Mouse (Mus musculus) hindbrain, embryonic 15.5 days (tissue): Measurements from ENCODE around the gene Rtn4rl2. TPM values are rescaled to one million over a fixed set of nuclear protein-coding genes. Genes with fewer than 3 reads are reported as not detected.
A peak's percentile ranks its signal among the peaks of the same experiment; 100 is the strongest.
"Not testable (repeated sequence)": the region's sequence is repeated elsewhere in the genome, so short reads cannot be mapped to it uniquely, and the experiment has no call there.

ENCODE experiments used
- ATAC-seq: fragments of 200-750 bp; cut with Nextera tagmentation; 2 replicates; pipeline ENCODE4 v1.8.0; 2017; ENCODE audit warnings: low read depth, moderate number of reproducible peaks, moderate TSS enrichment; ENCODE audit not compliant: low FRiP score
- H3K27ac ChIP-seq: fragments of 300-500 bp; sonication (generic); replicated peaks from 2 replicates; pipeline ENCODE4 v1.5.1; 2015; ENCODE audit warnings: mild to moderate bottlenecking, inconsistent platforms
- H3K27me3 ChIP-seq: fragments of 300-500 bp; sonication (generic); 2 replicates; pipeline ENCODE4 v1.6.1; 2015; ENCODE audit warnings: control low read depth, inconsistent platforms
- H3K36me3 ChIP-seq: fragments of 300-500 bp; sonication (generic); 2 replicates; pipeline ENCODE4 v1.6.1; 2015; ENCODE audit warnings: control low read depth, inconsistent platforms
- H3K4me1 ChIP-seq: fragments of 300-500 bp; sonication (generic); replicated peaks from 2 replicates; pipeline ENCODE4 v1.6.1; 2015; ENCODE audit warnings: control low read depth, inconsistent platforms
- H3K4me2 ChIP-seq: fragments of 300-500 bp; sonication (generic); 2 replicates; pipeline ENCODE4 v1.6.1; 2015; ENCODE audit warnings: moderate library complexity, mild to moderate bottlenecking, inconsistent platforms
- H3K4me3 ChIP-seq: fragments of 300-500 bp; sonication (generic); 2 replicates; pipeline ENCODE4 v1.5.1; 2015; ENCODE audit warnings: mild to moderate bottlenecking, inconsistent platforms
- H3K9ac ChIP-seq: fragments of 300-500 bp; sonication (generic); 2 replicates; pipeline ENCODE4 v1.6.1; 2015; ENCODE audit warnings: inconsistent platforms
- H3K9me3 ChIP-seq: fragments of 300-500 bp; sonication (generic); 2 replicates; pipeline ENCODE4 v1.6.1; 2016; ENCODE audit warnings: control low read depth, inconsistent platforms
- WGBS: fragments of 180-500 bp; shearing (Covaris S2); methylation state at CpG from one replicate; pipeline ENCODE4 v1.1.7; 2015; 5-methylcytosine and 5-hydroxymethylcytosine counted together
- polyA plus RNA-seq: library from polyadenylated mRNA; unstranded; fragments of >200 nt; fragmentation: Nextera tagmentation; extraction: Ambion mirVana; gene quantifications from 2 replicates; pipeline ENCODE4 v1.2.1, GENCODE M21; 2015

Gene Rtn4rl2
- polyA plus RNA-seq: 5.0 and 6.2 TPM in 2 replicates

DNA sequence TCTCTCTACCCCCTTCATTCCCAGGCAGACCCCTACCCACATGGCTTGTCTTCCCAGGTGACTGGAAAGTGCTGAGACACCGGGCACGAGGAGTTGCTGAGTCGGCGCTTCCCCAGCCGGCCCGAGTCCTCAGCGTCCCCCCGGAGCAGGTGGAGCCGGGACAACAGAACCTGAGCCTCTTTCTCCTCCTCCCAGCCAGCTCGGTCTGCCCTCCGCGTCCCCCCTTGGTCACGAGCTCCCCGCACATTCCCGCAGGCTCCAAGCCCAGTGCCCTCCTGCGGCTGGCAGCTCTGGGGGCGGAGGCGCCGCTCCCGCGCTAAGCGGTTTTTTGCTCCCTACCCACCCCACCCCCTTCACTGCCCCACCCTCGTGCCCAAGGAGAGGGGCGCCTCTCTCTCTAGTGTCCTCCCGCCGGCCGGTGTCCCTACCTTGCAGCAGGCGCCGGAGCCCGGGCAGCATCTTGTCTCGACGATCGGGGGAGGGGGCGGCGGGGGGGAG is at the start of gene Rtn4rl2:
TSS of gene Rtn4rl2 (minus strand) at position 477 of the 498 bp plus-strand sequence.
- Histone ChIP-seq H3K36me3 (no peaks in the 10 kb centered on the region), H3K4me1 (peaks cover 44% of the 10 kb centered on the region), H3K9ac (peak within 1 kb of the TSS; percentile 51), H3K4me2 (peak within 1 kb of the TSS; percentile 84), H3K27ac (peak within 1 kb of the TSS; percentile 32; the same call in 1 of the 2 replicates), H3K4me3 (peak within 1 kb of the TSS; percentile 81), H3K27me3 (peaks cover 66% of the 10 kb centered on the region), H3K9me3 (no peaks in the 10 kb centered on the region)
- WGBS: under 1% methylated on average over 34 of the region's 35 CpGs
- ATAC-seq: 0 out of 2 replicates have a peak, but pooled peaks have one; percentile 7

GRCm38 (mm10) chr2:84935065-84935464 is 48.6 kb upstream of the Rtn4rl2 start:
- WGBS: 69% methylated on average over 5 of the region's 5 CpGs
- ATAC-seq: no peak
- H3K27me3 ChIP-seq: no peaks in the 10 kb centered on the region

GRCm38 (mm10) chr2:84934649-84935007 is 48.1 kb upstream of the Rtn4rl2 start:
- 42% methylated on average over 4 of the region's 4 CpGs for WGBS
- no peak overlapping the region for H3K27ac ChIP-seq
- no peak overlapping the region for H3K4me2 ChIP-seq
- no peaks in the 10 kb centered on the region for H3K36me3 ChIP-seq
- no peaks in the 10 kb centered on the region for H3K4me1 ChIP-seq
- H3K9ac ChIP-seq: no peak overlapping the region
- ATAC-seq: no peak
- H3K9me3 ChIP-seq: no peaks in the 10 kb centered on the region
- H3K4me3 ChIP-seq: no peak overlapping the region
- no peaks in the 10 kb centered on the region for H3K27me3 ChIP-seq

More at GRCm38 (mm10) chr2:84935065-84935464, 48.6 kb upstream of the Rtn4rl2 start:
- H3K36me3 ChIP-seq: no peaks in the 10 kb centered on the region
- H3K4me2 ChIP-seq: no peak overlapping the region
- H3K9ac ChIP-seq: no peak overlapping the region
- no peaks in the 10 kb centered on the region for H3K9me3 ChIP-seq
- no peak overlapping the region for H3K27ac ChIP-seq
- no peaks in the 10 kb centered on the region for H3K4me1 ChIP-seq
- H3K4me3 ChIP-seq: no peak overlapping the region

- Histone ChIP-seq H3K9me3 (no peaks in the 10 kb centered on the region), H3K4me3 (no peak overlapping the region), H3K36me3 (no peaks in the 10 kb centered on the region), H3K4me1 (no peaks in the 10 kb centered on the region), H3K9ac (no peak overlapping the region), H3K27me3 (no peaks in the 10 kb centered on the region), H3K4me2 (no peak overlapping the region), H3K27ac (no peak overlapping the region)
- 78% methylated on average over 8 of the region's 8 CpGs for WGBS
- no peak for ATAC-seq
These were observed 47.6 kb upstream of the Rtn4rl2 start for GRCm38 (mm10) chr2:84933992-84934648.

- no peak overlapping the region for H3K4me3 ChIP-seq
- H3K36me3 ChIP-seq: no peaks in the 10 kb centered on the region
- H3K9me3 ChIP-seq: no peaks in the 10 kb centered on the region
- H3K27ac ChIP-seq: no peak overlapping the region
- no peak overlapping the region for H3K9ac ChIP-seq
- H3K27me3 ChIP-seq: no peaks in the 10 kb centered on the region
- WGBS: 96% methylated on average over 7 of the region's 7 CpGs
- no peak overlapping the region for H3K4me2 ChIP-seq
- no peaks in the 10 kb centered on the region for H3K4me1 ChIP-seq
- ATAC-seq: no peak
These were observed 43.7 kb upstream of the Rtn4rl2 start for GRCm38 (mm10) chr2:84930186-84930585.

DNA sequence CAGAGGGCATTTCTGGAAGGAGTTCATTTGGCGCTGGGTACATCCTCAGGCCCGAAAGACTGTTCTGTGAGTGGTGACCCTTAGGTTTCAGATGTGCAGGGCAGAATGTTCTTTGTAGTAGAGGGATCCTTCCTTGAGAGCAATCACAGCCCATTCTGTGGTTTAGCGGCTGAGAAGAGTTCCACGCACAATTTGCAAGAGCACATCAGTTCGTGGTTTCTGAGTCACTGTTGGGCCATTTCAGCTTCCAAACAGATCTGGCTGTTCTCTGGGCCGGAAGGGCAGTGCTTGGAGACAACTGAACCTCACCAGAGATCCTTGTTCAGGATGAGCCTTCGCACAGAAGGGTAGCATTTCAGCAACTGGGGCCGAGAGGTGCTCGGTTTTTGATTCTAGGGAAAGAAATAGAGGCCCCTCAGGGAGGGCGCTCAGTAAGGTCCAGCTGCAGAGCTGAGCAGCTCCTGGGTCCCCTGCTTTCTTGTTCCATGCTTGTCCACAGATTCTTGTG is 33.1 kb upstream of the Rtn4rl2 start:
- 88% methylated on average over 10 of the region's 10 CpGs for WGBS
- no peaks in the 10 kb centered on the region for H3K9me3 ChIP-seq
- H3K4me1 ChIP-seq: no peaks in the 10 kb centered on the region
- H3K4me2 ChIP-seq: no peak overlapping the region
- ATAC-seq: no peak
- no peaks in the 10 kb centered on the region for H3K36me3 ChIP-seq
- H3K27ac ChIP-seq: no peak overlapping the region
- no peak overlapping the region for H3K9ac ChIP-seq
- no peak overlapping the region for H3K4me3 ChIP-seq
- H3K27me3 ChIP-seq: no peaks in the 10 kb centered on the region

- Histone ChIP-seq H3K4me3 (no peak overlapping the region), H3K9ac (no peak overlapping the region), H3K36me3 (no peaks in the 10 kb centered on the region), H3K27me3 (no peaks in the 10 kb centered on the region), H3K4me1 (no peaks in the 10 kb centered on the region), H3K27ac (no peak overlapping the region), H3K9me3 (no peaks in the 10 kb centered on the region), H3K4me2 (no peak overlapping the region)
- ATAC-seq: no peak
- WGBS: 61% methylated on average over 3 of the region's 3 CpGs
These were observed 31.7 kb upstream of the Rtn4rl2 start for GRCm38 (mm10) chr2:84918188-84918587.

GRCm38 (mm10) chr2:84916548-84917320 is 30.2 kb upstream of the Rtn4rl2 start:
- Histone ChIP-seq H3K27ac (no peak overlapping the region), H3K9ac (no peak overlapping the region), H3K9me3 (no peaks in the 10 kb centered on the region), H3K36me3 (no peaks in the 10 kb centered on the region), H3K4me1 (no peaks in the 10 kb centered on the region), H3K27me3 (no peaks in the 10 kb centered on the region), H3K4me2 (no peak overlapping the region), H3K4me3 (no peak overlapping the region)
- no peak for ATAC-seq
- 91% methylated on average over 8 of the region's 8 CpGs for WGBS

- 83% methylated on average over 3 of the region's 3 CpGs for WGBS
- Histone ChIP-seq H3K9ac (no peak overlapping the region), H3K27me3 (no peaks in the 10 kb centered on the region), H3K4me3 (no peak overlapping the region), H3K4me1 (no peaks in the 10 kb centered on the region), H3K9me3 (no peaks in the 10 kb centered on the region), H3K4me2 (no peak overlapping the region), H3K36me3 (no peaks in the 10 kb centered on the region), H3K27ac (no peak overlapping the region)
- ATAC-seq: no peak
These were observed 28.8 kb upstream of the Rtn4rl2 start for GRCm38 (mm10) chr2:84915330-84915729.

DNA sequence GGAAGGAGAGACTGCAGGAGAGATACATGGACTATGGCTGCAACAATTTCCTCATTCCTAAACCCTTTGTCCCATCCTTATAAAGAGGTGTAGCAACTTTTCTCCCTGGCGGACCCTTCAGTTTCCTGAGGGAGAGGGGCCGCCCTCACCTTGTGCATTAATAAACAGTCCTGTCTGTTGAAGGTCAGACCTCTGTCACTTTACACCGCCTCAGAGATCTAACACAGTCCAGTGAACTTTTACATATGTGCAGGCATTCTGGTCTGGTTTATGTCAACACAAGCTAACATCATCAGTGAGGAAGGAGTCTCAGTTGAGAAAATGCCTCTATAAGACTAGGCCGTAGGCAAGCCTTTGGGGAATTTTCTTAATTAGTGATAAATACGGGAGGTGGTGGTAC is 27.4 kb upstream of the Rtn4rl2 start:
- Histone ChIP-seq H3K27me3 (no peaks in the 10 kb centered on the region), H3K4me1 (no peaks in the 10 kb centered on the region), H3K4me2 (no peak overlapping the region), H3K27ac (no peak overlapping the region), H3K9ac (no peak overlapping the region), H3K9me3 (no peaks in the 10 kb centered on the region), H3K4me3 (no peak overlapping the region), H3K36me3 (no peaks in the 10 kb centered on the region)
- no peak for ATAC-seq
- WGBS: 83% methylated on average over 5 of the region's 5 CpGs

DNA sequence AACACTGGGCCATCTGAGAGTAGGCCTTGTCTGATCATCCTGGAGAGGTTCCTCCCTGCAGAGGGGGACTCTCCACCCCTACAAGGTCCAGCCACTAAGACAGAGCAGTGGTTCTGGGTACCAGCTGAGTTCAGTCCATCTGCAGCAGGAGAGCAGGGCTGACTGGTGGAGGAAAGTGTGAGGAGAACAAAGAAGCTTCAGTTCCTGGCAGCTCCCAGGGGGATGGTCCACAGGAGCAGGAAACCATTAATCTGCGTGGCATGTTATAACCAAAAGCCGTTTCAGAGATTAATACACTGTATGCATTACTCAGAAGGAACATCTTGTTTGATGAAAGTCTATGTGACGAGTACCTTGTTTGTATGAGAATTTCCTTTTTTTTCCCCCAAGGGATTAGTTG is 26.2 kb upstream of the Rtn4rl2 start:
- Histone ChIP-seq H3K9me3 (no peaks in the 10 kb centered on the region), H3K9ac (no peak overlapping the region), H3K4me3 (no peak overlapping the region), H3K27me3 (no peaks in the 10 kb centered on the region), H3K4me2 (no peak overlapping the region), H3K4me1 (no peaks in the 10 kb centered on the region), H3K27ac (no peak overlapping the region), H3K36me3 (no peaks in the 10 kb centered on the region)
- 51% methylated on average over 3 of the region's 3 CpGs for WGBS
- ATAC-seq: no peak

DNA sequence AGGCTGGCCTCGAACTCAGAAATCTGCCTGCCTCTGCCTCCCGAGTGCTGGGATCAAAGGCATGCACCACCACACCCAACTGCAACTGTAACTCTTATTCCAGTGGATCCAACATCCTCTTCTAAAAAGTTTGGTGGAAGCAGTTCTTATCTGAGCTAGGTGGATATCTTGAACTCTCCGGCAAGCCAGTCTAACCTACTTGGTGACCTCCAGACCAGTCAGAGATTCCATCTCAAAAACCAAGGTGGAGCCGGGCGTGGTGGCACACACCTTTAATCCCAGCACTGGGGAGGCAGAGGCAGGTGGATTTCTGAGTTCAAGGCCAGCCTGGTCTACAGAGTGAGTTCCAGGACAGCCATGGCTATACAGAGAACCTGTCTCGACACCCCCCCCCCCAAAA is 10.2 kb upstream of the Rtn4rl2 start:
- ATAC-seq, H3K27me3 ChIP-seq, H3K9me3 ChIP-seq, H3K4me2 ChIP-seq, H3K27ac ChIP-seq, H3K9ac ChIP-seq, H3K4me1 ChIP-seq, H3K4me3 ChIP-seq, H3K36me3 ChIP-seq: not testable (repeated sequence)
- WGBS: 91% methylated on average over 6 of the region's 6 CpGs
